In the genomic region with DNA sequence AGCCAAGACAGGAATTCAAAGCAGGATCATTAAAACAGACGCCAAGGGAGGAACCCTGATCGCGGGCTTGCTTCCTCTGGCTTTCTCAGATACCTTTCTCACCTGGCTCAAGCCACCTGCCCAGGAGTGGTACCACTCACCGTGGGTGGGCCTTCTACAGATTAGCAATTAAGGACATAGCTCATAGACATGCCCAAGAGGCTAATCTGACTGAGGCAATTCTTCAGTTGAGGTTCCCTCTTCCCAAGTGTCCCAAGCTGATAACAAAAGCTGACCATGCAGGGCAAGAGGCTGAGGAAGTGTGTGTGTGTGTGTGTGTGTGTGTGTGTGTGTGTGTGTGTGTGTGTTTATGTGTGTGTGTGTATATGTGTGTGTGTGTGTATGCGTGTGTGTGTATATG, we compare ENCODE assay signal across 26 mouse cellular contexts. TPM values are rescaled to one million over a fixed set of nuclear protein-coding genes. Genes with fewer than 3 reads are reported as not detected.
DNase-seq lines count a peak whose midpoint lies in the region; ATAC-seq and TF ChIP-seq lines count a peak whose summit lies in the region.
"Had no signal": no experiment of that assay in that cellular context is flagged by ENCODE, and none has a peak within 500 bp of the region (broad histone marks: within the 10 kb centered on the region; RNA-seq: fewer than 3 reads in every experiment).

No protein-coding gene starts in this region.

- WGBS in liver, embryonic 14.5 days (ENCODE audit: insufficient replicate concordance), result 55% methylated on average over 5 of the region's 5 CpGs
- 67% methylated on average over 5 of the region's 5 CpGs for WGBS in olfactory bulb, adult 2 months

- H3K4me2 ChIP-seq in liver, embryonic 14.5 days (ENCODE audit: low read depth), result no peak overlapping the region
- H3K4me2 ChIP-seq: embryonic facial prominence, embryonic 15.5 days; heart, embryonic 15.5 days; hindbrain, embryonic 13.5 days; limb, embryonic 15.5 days; midbrain, embryonic 13.5 days; neural tube, embryonic 13.5 days had no signal

- DNase-seq in gastrocnemius, adult 2 months, result no peak
- DNase-seq in gastrocnemius, postnatal 14 days, result no peak
- peak; percentile 41 for DNase-seq in c-Kit-positive CD71-positive TER-119-positive erythroid progenitor cells, embryonic 14.5 days (ENCODE audit: low spot score)
- DNase-seq in liver, embryonic 14.5 days (ENCODE audit: low read depth in 3 of 3, low spot score in 3 of 3), result peak; percentile 47 to 60 (median 55)
- DNase-seq in adrenal gland, adult 8-10 months, result no peak
- no peak for DNase-seq in retina, postnatal 1 day
- DNase-seq: adrenal gland, postnatal 36 days; cerebellum, adult 8-10 months; cerebellum, postnatal 25 days; heart, postnatal 4 days; kidney, adult 8-10 months; lung, postnatal 36 days; thymus, adult 2 months; thymus, postnatal 36 days had no signal

- no peak overlapping the region for H3K4me3 ChIP-seq in gastrocnemius, adult 2 months
- no peak overlapping the region for H3K4me3 ChIP-seq in liver, embryonic 14.5 days (ENCODE audit: insufficient read depth in 1 of 2, low read depth in 2 of 2, low read length in 2 of 2)
- H3K4me3 ChIP-seq in olfactory bulb, adult 2 months (ENCODE audit: insufficient read depth, low read depth, low read length), result no peak overlapping the region
- H3K4me3 ChIP-seq: embryonic facial prominence, embryonic 10.5 days; embryonic facial prominence, embryonic 15.5 days; heart, embryonic 15.5 days; hindbrain, embryonic 13.5 days; limb, embryonic 10.5 days; limb, embryonic 15.5 days; megakaryocyte, embryonic 14.5 days; midbrain, embryonic 13.5 days; neural tube, embryonic 13.5 days had no signal

- H3K27me3 ChIP-seq in liver, embryonic 14.5 days (ENCODE audit: control insufficient read depth, insufficient read depth, low read length), result no peaks in the 10 kb centered on the region
- H3K27me3 ChIP-seq: embryonic facial prominence, embryonic 15.5 days; heart, embryonic 15.5 days; hindbrain, embryonic 13.5 days; limb, embryonic 15.5 days; midbrain, embryonic 13.5 days; neural tube, embryonic 13.5 days had no signal

- no peak for TF ChIP-seq CTCF in gastrocnemius, adult 2 months (IDR thresholded peaks at IDR 0.05)
- no peak for TF ChIP-seq CTCF in liver, embryonic 14.5 days (IDR thresholded peaks at IDR 0.05; ENCODE audit: low read depth)
- TF ChIP-seq CTCF in olfactory bulb, adult 2 months (IDR thresholded peaks at IDR 0.05; ENCODE audit: insufficient read depth, low read depth, low read length), result no peak

- ATAC-seq in liver, embryonic 14.5 days (ENCODE audit: insufficient read depth), result peak; percentile 84
- ATAC-seq: intestine, embryonic 16.5 days; midbrain, embryonic 13.5 days had no signal

- peaks cover 22 to 38% of the 10 kb centered on the region in 2 experiments for H3K4me1 ChIP-seq in liver, embryonic 14.5 days (replicated peaks; ENCODE audit: control insufficient read depth in 2 of 2, insufficient read depth in 2 of 2, low read length in 1 of 2)
- peaks cover 7% of the 10 kb centered on the region; the same call in 1 of the 2 replicates for H3K4me1 ChIP-seq in olfactory bulb, adult 2 months (ENCODE audit: control insufficient read depth, insufficient read depth, low read length)
- H3K4me1 ChIP-seq: midbrain, embryonic 13.5 days; neural tube, embryonic 13.5 days had no signal

- H3K36me3 ChIP-seq in liver, embryonic 14.5 days (replicated peaks; ENCODE audit: control insufficient read depth, insufficient read depth, low read depth), result no peaks in the 10 kb centered on the region
- H3K36me3 ChIP-seq: embryonic facial prominence, embryonic 10.5 days; embryonic facial prominence, embryonic 15.5 days; heart, embryonic 15.5 days; hindbrain, embryonic 13.5 days; limb, embryonic 10.5 days; limb, embryonic 15.5 days; midbrain, embryonic 13.5 days; neural tube, embryonic 13.5 days had no signal

- H3K9ac ChIP-seq in liver, embryonic 14.5 days (replicated peaks), result no peak overlapping the region
- H3K9ac ChIP-seq: embryonic facial prominence, embryonic 15.5 days; heart, embryonic 15.5 days; hindbrain, embryonic 13.5 days; limb, embryonic 15.5 days; midbrain, embryonic 13.5 days; neural tube, embryonic 13.5 days had no signal

- no peak for TF ChIP-seq POLR2A in olfactory bulb, adult 2 months (IDR thresholded peaks at IDR 0.05; ENCODE audit: insufficient read depth, low read depth, low read length)

- TF ChIP-seq EP300 in liver, embryonic 14.5 days (IDR thresholded peaks at IDR 0.05; ENCODE audit: low read depth), result peak; percentile 72

- peak overlapping the region; percentile 54 for H3K27ac ChIP-seq in gastrocnemius, adult 2 months
- H3K27ac ChIP-seq in liver, embryonic 14.5 days, result no peak overlapping the region
- peak overlapping the region; percentile 12; the same call in 1 of the 2 replicates for H3K27ac ChIP-seq in olfactory bulb, adult 2 months (ENCODE audit: insufficient read depth, low read depth, low read length)
- H3K27ac ChIP-seq: embryonic facial prominence, embryonic 10.5 days; embryonic facial prominence, embryonic 15.5 days; heart, embryonic 15.5 days; hindbrain, embryonic 13.5 days; kidney, postnatal 0 days; limb, embryonic 10.5 days; limb, embryonic 15.5 days; midbrain, embryonic 13.5 days; neural tube, embryonic 13.5 days had no signal

- no peaks in the 10 kb centered on the region for H3K9me3 ChIP-seq in liver, embryonic 14.5 days (ENCODE audit: control insufficient read depth, low read length)
- H3K9me3 ChIP-seq: embryonic facial prominence, embryonic 10.5 days; embryonic facial prominence, embryonic 15.5 days; heart, embryonic 15.5 days; hindbrain, embryonic 13.5 days; limb, embryonic 10.5 days; limb, embryonic 15.5 days; midbrain, embryonic 13.5 days; neural tube, embryonic 13.5 days had no signal

- intact Hi-C loops in gastrocnemius, adult 2 months (cut with DNase I), result no loop called here
- intact Hi-C loops in gastrocnemius, postnatal 14 days (cut with DNase I; ENCODE audit: low total_unique reads), result no loop called here

RNA-seq across cellular contexts. Expression of a gene that starts 31.4 kb away (rescaled TPM):
- 1 to 10 TPM; 8.0 to 9.4 TPM for total RNA-seq in gastrocnemius, adult 2 months (2021)
- total RNA-seq in gastrocnemius, postnatal 14 days (2021), result 1 to 10 TPM; 4.9 to 9.2 TPM
- polyA plus RNA-seq in liver, embryonic 14.5 days (2012; rRNA removed), result 0.03 TPM in 2 replicates
- 0.09 and 0.10 TPM in 2 replicates for polyA plus RNA-seq in liver, embryonic 14.5 days (2014; fragmentation: Nextera tagmentation; extraction: Ambion mirVana)
- polyA plus RNA-seq in olfactory bulb, adult 2 months (2012; ENCODE audit: insufficient read depth, insufficient read length, low replicate concordance, missing spikeins), result not detected in 2 replicates
- total RNA-seq in adrenal gland, adult 8-10 months (2022), result 1 to 10 TPM; 1.9 to 3.7 (median 2.8) TPM
- polyA plus RNA-seq: midbrain, embryonic 13.5 days had no signal

RNA-seq across cellular contexts. Expression of a gene that starts 31.4 kb away (rescaled TPM):
- total RNA-seq in gastrocnemius, adult 2 months (2021), result 10 to 100 TPM; 34.5 to 37.4 TPM
- total RNA-seq in gastrocnemius, postnatal 14 days (2021), result 10 to 100 TPM; 32.3 to 43.3 TPM
- polyA plus RNA-seq in liver, embryonic 14.5 days (2012; rRNA removed), result 0.03 and 0.10 TPM in 2 replicates
- 0.30 and 0.80 TPM in 2 replicates for polyA plus RNA-seq in liver, embryonic 14.5 days (2014; fragmentation: Nextera tagmentation; extraction: Ambion mirVana)
- polyA plus RNA-seq in olfactory bulb, adult 2 months (2012; ENCODE audit: insufficient read depth, insufficient read length, low replicate concordance, missing spikeins), result not detected in 2 replicates
- 1 to 10 TPM; 5.4 to 9.8 (median 7.2) TPM for total RNA-seq in adrenal gland, adult 8-10 months (2022)
- polyA plus RNA-seq: neural tube, embryonic 13.5 days had no signal

RNA-seq across cellular contexts. Expression of a gene that starts 38.9 kb away (rescaled TPM):
- 10 to 100 TPM; 54.3 to 56.8 TPM for total RNA-seq in gastrocnemius, adult 2 months (2021)
- 10 to 100 TPM; 46.9 to 59.1 TPM for total RNA-seq in gastrocnemius, postnatal 14 days (2021)
- 0.15 and 0.20 TPM in 2 replicates for polyA plus RNA-seq in liver, embryonic 14.5 days (2012; rRNA removed)
- polyA plus RNA-seq in liver, embryonic 14.5 days (2014; fragmentation: Nextera tagmentation; extraction: Ambion mirVana), result 0.27 and 0.38 TPM in 2 replicates
- polyA plus RNA-seq in olfactory bulb, adult 2 months (2012; ENCODE audit: insufficient read depth, insufficient read length, low replicate concordance, missing spikeins), result not detected in 2 replicates
- 10 to 100 TPM in 2 of 4 experiments, 1 to 10 TPM in 2; 8.3 to 14.5 (median 11.7) TPM for total RNA-seq in adrenal gland, adult 8-10 months (2022)

Comparison
In these comparisons a context has a peak if more than half of its experiments do, and no peak if none do; other contexts are left out.
1. DNase-seq: peak in c-Kit-positive CD71-positive TER-119-positive erythroid progenitor cells, embryonic 14.5 days (single experiment) and liver, embryonic 14.5 days (3 of 3); none in gastrocnemius, adult 2 months (single experiment), gastrocnemius, postnatal 14 days (single experiment), adrenal gland, adult 8-10 months (single experiment) and retina, postnatal 1 day (single experiment).